30 mouse cellular contexts compared by ENCODE assay signal in genomic region chr5:143804056-143804765, GRCm38 (mm10).
"Had no signal": no experiment of that assay in that cellular context is flagged by ENCODE, and none has a peak within 500 bp of the region (broad histone marks: within the 10 kb centered on the region; RNA-seq: fewer than 3 reads in every experiment).

No protein-coding gene starts in this region.

- H3K27ac ChIP-seq: heart, embryonic 13.5 days; heart, embryonic 15.5 days; hindbrain, embryonic 10.5 days; hindbrain, embryonic 12.5 days; hindbrain, embryonic 13.5 days; hindbrain, embryonic 14.5 days; hindbrain, embryonic 15.5 days; hindbrain, postnatal 0 days; intestine, embryonic 15.5 days; kidney, embryonic 15.5 days; kidney, postnatal 0 days; layer of hippocampus, adult 2 months; left cerebral cortex, adult 2 months had no signal

- H3K4me1 ChIP-seq: heart, embryonic 12.5 days; heart, embryonic 13.5 days; heart, embryonic 15.5 days; hindbrain, embryonic 10.5 days; hindbrain, embryonic 12.5 days; hindbrain, embryonic 13.5 days; hindbrain, embryonic 15.5 days; intestine, embryonic 15.5 days; kidney, embryonic 15.5 days had no signal

- H3K36me3 ChIP-seq: heart, embryonic 12.5 days; heart, embryonic 13.5 days; heart, embryonic 15.5 days; hindbrain, embryonic 10.5 days; hindbrain, embryonic 12.5 days; hindbrain, embryonic 13.5 days; hindbrain, embryonic 15.5 days; intestine, embryonic 15.5 days; kidney, embryonic 15.5 days had no signal

- DNase-seq: heart, postnatal 10 days; heart, postnatal 14 days; heart, postnatal 36 days; heart, postnatal 4 days; kidney, adult 11 months; kidney, adult 18-20 months; kidney, adult 2 months; kidney, adult 8-10 months; kidney, adult 9 months; kidney, postnatal 10 days; kidney, postnatal 14 days; kidney, postnatal 25 days; kidney, postnatal 36 days; kidney, postnatal 4 days; layer of hippocampus, adult 9-11 months; layer of hippocampus, postnatal 36 days had no signal

- H3K9me3 ChIP-seq: heart, embryonic 12.5 days; heart, embryonic 13.5 days; heart, embryonic 15.5 days; hindbrain, embryonic 10.5 days; hindbrain, embryonic 12.5 days; hindbrain, embryonic 13.5 days; hindbrain, embryonic 15.5 days; intestine, embryonic 15.5 days; kidney, embryonic 15.5 days had no signal

- H3K27me3 ChIP-seq: heart, embryonic 12.5 days; heart, embryonic 13.5 days; heart, embryonic 15.5 days; hindbrain, embryonic 12.5 days; hindbrain, embryonic 13.5 days; hindbrain, embryonic 15.5 days; intestine, embryonic 15.5 days; kidney, embryonic 15.5 days had no signal

- H3K4me3 ChIP-seq: heart, embryonic 12.5 days; heart, embryonic 13.5 days; heart, embryonic 15.5 days; hindbrain, embryonic 10.5 days; hindbrain, embryonic 12.5 days; hindbrain, embryonic 13.5 days; hindbrain, embryonic 15.5 days; intestine, embryonic 15.5 days; kidney, embryonic 15.5 days; layer of hippocampus, adult 2 months; left cerebral cortex, adult 2 months had no signal
